Mouse (Mus musculus) urinary bladder, postnatal 36 days (tissue): Measurements from ENCODE around the gene Synpo2l.

Source experiments
- DNase-seq, 2 experiments: peaks; one replicate each; pipeline ENCODE4 v3.0.0; 2022; ENCODE audit warnings: low spot score in 2 of 2, mixed read lengths in 1 of 2

The Synpo2l gene

GRCm38 (mm10) chr14:20681742-20682141, 13.6 kb upstream of the Synpo2l start:
- no peak for DNase-seq

- DNase-seq, result no peak
These were observed 9.8 kb upstream of the Synpo2l start for GRCm38 (mm10) chr14:20677906-20678305.

- peak; percentile 97 to 98 for DNase-seq
These were observed 6.1 kb upstream of the Synpo2l start, which contains the start of gene Sec24c for GRCm38 (mm10) chr14:20674064-20674833. Gene Sec24c (plus strand): TSS chr14:20674308.

DNA sequence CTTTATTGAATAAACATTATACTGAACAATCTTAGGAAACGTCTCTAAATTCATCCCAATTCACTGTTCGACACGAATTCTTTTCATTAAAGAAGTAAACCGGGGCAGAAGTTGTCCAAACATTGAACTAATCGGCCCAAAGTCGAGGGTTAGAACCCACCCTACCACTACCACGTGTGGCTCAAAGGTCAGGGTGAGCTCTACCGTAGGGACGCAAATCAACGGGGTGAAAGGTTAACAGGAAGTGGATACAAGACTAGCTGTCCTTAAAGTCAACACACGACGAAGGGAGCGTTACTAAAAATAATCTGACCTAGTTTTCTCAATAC, 5.5 kb upstream of the Synpo2l start:
- DNase-seq, result peak in 1 of 2 experiments; percentile 39

DNA sequence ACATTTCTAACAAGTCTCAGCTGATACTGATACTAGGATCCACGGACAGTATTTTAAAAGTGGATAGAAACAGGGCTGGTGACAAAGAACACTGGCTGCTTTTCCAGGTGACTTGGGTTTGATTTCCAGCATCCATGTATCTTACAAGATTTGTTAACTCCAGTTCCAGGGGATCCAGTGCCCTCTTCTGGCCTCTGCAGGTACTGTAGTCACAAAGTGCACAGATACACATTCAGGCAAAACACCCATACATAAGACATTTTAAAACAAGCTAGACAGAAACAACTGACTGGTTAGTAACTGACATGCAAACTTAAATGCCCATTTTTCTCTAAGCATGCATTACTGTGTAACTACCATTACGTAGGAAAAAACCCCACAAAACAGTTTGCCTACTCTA, 4.8 kb upstream of the Synpo2l start:
- no peak for DNase-seq

- DNase-seq, result no peak
These were observed 685 bp downstream of the Synpo2l start for GRCm38 (mm10) chr14:20667469-20667868.

GRCm38 (mm10) chr14:20664436-20664835, 3.7 kb downstream of the Synpo2l start:
- DNase-seq, result no peak

GRCm38 (mm10) chr14:20663601-20664000, 4.6 kb downstream of the Synpo2l start:
- no peak for DNase-seq

GRCm38 (mm10) chr14:20662740-20663139, 5.4 kb downstream of the Synpo2l start:
- DNase-seq, result no peak

GRCm38 (mm10) chr14:20661661-20662331, 6.4 kb downstream of the Synpo2l start:
- DNase-seq, result no peak

- peak; percentile 89 to 92 for DNase-seq
These were observed 7.1 kb downstream of the Synpo2l start for GRCm38 (mm10) chr14:20660827-20661660.

GRCm38 (mm10) chr14:20659687-20660086, 8.5 kb downstream of the Synpo2l start:
- no peak for DNase-seq

DNA sequence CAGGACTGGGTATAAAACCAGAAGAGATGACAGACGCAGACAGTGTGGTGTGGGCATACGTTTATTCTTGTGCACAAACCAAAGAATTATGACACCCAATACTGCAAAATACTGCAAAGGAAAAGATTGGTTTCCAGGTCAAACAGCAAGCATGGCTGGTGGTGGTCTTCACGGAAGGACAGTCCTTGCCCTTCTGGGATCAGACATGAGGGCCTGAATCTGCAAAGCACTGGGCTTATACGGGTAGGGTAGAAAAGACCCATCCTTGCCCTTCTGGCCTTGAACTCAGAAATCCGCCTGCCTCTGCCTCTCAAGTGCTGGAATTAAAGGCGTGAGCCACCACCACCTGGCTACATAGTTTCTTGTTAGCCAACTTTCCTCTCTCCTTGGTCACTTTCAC, 9.3 kb downstream of the Synpo2l start:
- no peak for DNase-seq

DNA sequence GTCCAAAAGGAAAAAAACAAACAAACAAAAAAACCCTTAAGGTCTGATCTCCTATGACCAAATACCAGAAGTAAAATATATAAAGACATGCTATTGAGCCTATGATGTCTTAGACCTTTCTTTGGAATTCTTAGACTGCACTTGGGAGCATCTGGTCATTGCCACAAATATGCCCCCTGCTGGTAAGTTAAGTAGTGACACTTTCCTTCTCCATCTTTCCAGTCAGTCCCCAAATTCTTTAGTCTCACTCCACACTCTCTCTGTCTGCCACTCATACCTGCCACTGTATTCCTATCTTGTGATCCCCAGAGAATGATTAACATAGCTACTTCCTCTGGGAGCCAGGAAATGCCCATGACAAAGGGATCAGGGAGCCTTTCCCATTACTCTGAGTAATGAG, 9.8 kb downstream of the Synpo2l start:
- no peak for DNase-seq

- no peak for DNase-seq
These were observed 11.8 kb downstream of the Synpo2l start, which contains the start of gene Myoz1 for GRCm38 (mm10) chr14:20656361-20656760. Gene Myoz1 (minus strand): TSS chr14:20656540.

DNA sequence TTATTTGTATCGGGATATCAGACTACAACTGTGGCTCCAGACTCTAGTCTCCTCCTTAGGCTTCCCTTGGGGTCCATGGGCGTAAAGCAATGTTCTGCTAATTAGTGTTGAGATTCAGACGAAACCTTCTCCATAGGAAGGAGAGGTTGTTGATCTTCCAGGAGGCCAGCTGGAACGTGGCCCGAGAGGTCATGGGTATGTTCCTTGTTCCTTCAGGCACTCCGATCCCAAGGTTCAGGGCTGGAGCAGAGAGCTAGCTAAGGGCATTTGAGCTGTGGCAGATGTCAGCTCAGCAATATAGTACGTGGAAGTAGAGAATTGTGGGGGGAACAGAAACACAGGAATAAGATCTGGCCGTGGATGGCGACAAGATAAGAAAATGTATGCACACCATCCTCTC, 12.4 kb downstream of the Synpo2l start:
- DNase-seq, result no peak

GRCm38 (mm10) chr14:20654690-20655421, 13.3 kb downstream of the Synpo2l start:
- DNase-seq, result no peak

DNA sequence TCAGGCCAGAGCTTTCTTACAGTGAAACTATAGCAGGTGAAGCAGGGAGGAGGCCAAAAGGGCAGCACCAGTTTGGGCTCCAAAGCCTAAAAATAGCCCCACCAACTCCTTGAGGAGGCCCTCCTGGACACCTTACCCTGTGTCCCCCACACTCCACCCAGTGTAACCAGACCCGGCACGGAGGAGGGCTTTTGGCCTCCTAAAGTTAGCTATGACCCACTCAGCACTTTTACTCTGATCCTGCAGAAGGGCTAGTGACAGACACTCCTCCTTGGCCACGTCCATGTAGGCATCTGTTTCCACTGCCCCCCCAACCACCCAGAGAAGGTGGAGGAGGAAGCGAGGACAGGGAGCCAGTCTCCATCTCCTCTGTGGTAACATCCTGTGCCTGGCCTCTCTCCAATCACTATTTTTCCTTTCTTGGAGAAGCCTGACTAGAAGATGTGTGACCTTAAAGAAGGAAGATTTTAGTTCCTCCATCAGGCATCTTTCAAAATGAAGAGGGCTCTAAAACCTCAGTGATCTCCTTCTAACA, 16.4 kb downstream of the Synpo2l start:
- no peak for DNase-seq

- DNase-seq, result no peak
These were observed 17.2 kb downstream of the Synpo2l start for GRCm38 (mm10) chr14:20651000-20651399.

DNA sequence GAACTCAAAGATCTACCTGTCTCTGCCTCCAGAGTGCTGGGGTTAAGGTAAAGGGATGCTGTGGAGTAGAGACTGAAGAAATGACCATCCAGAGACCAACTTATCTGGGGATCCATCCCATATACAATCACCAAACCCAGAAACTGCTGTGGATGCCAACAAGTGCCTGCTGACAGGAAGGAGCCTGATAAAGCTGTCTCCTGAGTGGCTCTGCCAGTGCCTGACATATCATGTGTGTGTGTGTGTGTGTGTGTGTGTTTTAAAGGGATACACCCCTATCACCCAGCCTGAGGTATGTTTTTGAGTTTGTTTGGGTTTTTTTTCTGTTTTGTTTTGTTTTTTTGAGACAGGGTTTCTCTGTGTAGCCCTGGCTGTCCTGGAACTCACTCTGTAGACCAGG, 21.8 kb downstream of the Synpo2l start:
- DNase-seq, result no peak

- DNase-seq, result no peak
These were observed 22.6 kb downstream of the Synpo2l start for GRCm38 (mm10) chr14:20645547-20645946.
